Mouse (Mus musculus) hindbrain, embryonic 11.5 days (tissue): ENCODE results near the gene Htr6. TPM values are rescaled to one million over a fixed set of nuclear protein-coding genes. Genes with fewer than 3 reads are reported as not detected.

Source experiments
- ATAC-seq: fragments of 200-750 bp; cut with Nextera tagmentation; 2 replicates; pipeline ENCODE4 v1.8.0; 2017; ENCODE audit warnings: mild to moderate bottlenecking, moderate TSS enrichment, moderate library complexity; ENCODE audit not compliant: low FRiP score
- DNase-seq: peaks from one replicate; pipeline ENCODE4 v3.0.0-alpha.2; 2015; ENCODE audit warnings: low spot score
- H3K27ac ChIP-seq: fragments of 300-500 bp; sonication (generic); 2 replicates; pipeline ENCODE4 v1.5.1; 2014; ENCODE audit warnings: mild to moderate bottlenecking, low read depth, low read length
- H3K27me3 ChIP-seq: fragments of 300-500 bp; sonication (generic); 2 replicates; pipeline ENCODE4 v1.6.1; 2014; ENCODE audit warnings: mild to moderate bottlenecking, low read length, moderate library complexity, mixed read lengths; ENCODE audit not compliant: control insufficient read depth, insufficient read depth
- H3K36me3 ChIP-seq: fragments of 300-500 bp; sonication (generic); 2 replicates; pipeline ENCODE4 v1.6.1; 2014; ENCODE audit warnings: mild to moderate bottlenecking, low read length, moderate library complexity, mixed read lengths; ENCODE audit not compliant: control insufficient read depth, insufficient read depth
- H3K4me1 ChIP-seq: fragments of 300-500 bp; sonication (generic); replicated peaks from 2 replicates; pipeline ENCODE4 v1.6.1; 2014; ENCODE audit warnings: low read length, mixed read lengths; ENCODE audit not compliant: control insufficient read depth, insufficient read depth
- H3K4me2 ChIP-seq: fragments of 300-500 bp; sonication (generic); replicated peaks from 2 replicates; pipeline ENCODE4 v1.6.1; 2014; ENCODE audit warnings: mild to moderate bottlenecking, low read depth, low read length
- H3K4me3 ChIP-seq: fragments of 300-500 bp; sonication (generic); 2 replicates; pipeline ENCODE4 v1.5.1; 2014; ENCODE audit warnings: low read depth, low read length
- H3K9ac ChIP-seq: fragments of 300-500 bp; sonication (generic); 2 replicates; pipeline ENCODE4 v1.6.1; 2014; ENCODE audit warnings: low read depth, low read length
- H3K9me3 ChIP-seq: fragments of 300-500 bp; sonication (generic); 2 replicates; pipeline ENCODE4 v1.6.1; 2016; ENCODE audit warnings: low read length; ENCODE audit not compliant: control insufficient read depth
- WGBS: fragments of 180-500 bp; shearing (Covaris S2); extraction: QIAGEN DNeasy Blood & Tissue Kit; methylation state at CpG from one replicate; pipeline ENCODE4 v1.1.7; 2014; 5-methylcytosine and 5-hydroxymethylcytosine counted together
- polyA plus RNA-seq: library from polyadenylated mRNA; unstranded; fragments of >200 nt; fragmentation: Nextera tagmentation; extraction: Ambion mirVana; gene quantifications from 2 replicates; pipeline ENCODE4 v1.2.1, GENCODE M21; 2014

Gene Htr6
- polyA plus RNA-seq, 1 experiment from 2014 or later, result not detected

GRCm38 (mm10) chr4:139014793-139015192 lies 60.6 kb downstream of the Htr6 start:
- DNase-seq (no peak), ATAC-seq (no peak)
- WGBS, result 82% methylated on average over 6 of the region's 6 CpGs
- H3K4me2 ChIP-seq, result no peak overlapping the region
- no peaks in the 10 kb centered on the region for H3K36me3 ChIP-seq
- H3K9me3 ChIP-seq, result no peaks in the 10 kb centered on the region
- no peak overlapping the region for H3K9ac ChIP-seq
- no peak overlapping the region for H3K4me3 ChIP-seq
- no peak overlapping the region for H3K27ac ChIP-seq
- H3K4me1 ChIP-seq, result no peaks in the 10 kb centered on the region
- no peaks in the 10 kb centered on the region for H3K27me3 ChIP-seq

- Histone ChIP-seq H3K9me3 (no peaks in the 10 kb centered on the region), H3K4me1 (peaks cover 2% of the 10 kb centered on the region; the same call in 1 of the 2 replicates), H3K27me3 (no peaks in the 10 kb centered on the region), H3K36me3 (no peaks in the 10 kb centered on the region), H3K27ac (no peak overlapping the region), H3K4me3 (no peak overlapping the region), H3K9ac (no peak overlapping the region), H3K4me2 (no peak overlapping the region)
- DNase-seq, result no peak
- ATAC-seq, result no peak
- WGBS, result 91% methylated on average over 11 of the region's 11 CpGs
Measured at GRCm38 (mm10) chr4:139013281-139013680, 62.1 kb downstream of the Htr6 start.

- peaks cover 3% of the 10 kb centered on the region; the same call in 1 of the 2 replicates for H3K4me1 ChIP-seq
- WGBS, result 96% methylated on average over 13 of the region's 13 CpGs
- H3K9me3 ChIP-seq, result no peaks in the 10 kb centered on the region
- H3K27me3 ChIP-seq, result no peaks in the 10 kb centered on the region
- H3K4me3 ChIP-seq, result no peak overlapping the region
- no peak overlapping the region for H3K4me2 ChIP-seq
- H3K36me3 ChIP-seq, result no peaks in the 10 kb centered on the region
- no peak overlapping the region for H3K9ac ChIP-seq
- no peak for ATAC-seq
- DNase-seq, result no peak
- H3K27ac ChIP-seq, result no peak overlapping the region
Measured at GRCm38 (mm10) chr4:139011201-139011702, 64.1 kb downstream of the Htr6 start.

Other genes with a start within 250 kb of the Htr6 start
- 0.39 TPM in 1 of 2 replicates, not detected in the other for gene Pla2g5, start 212.1 kb downstream of the Htr6 start, polyA plus RNA-seq
- not detected in 2 replicates for gene Gm13030, start 201.6 kb downstream of the Htr6 start, polyA plus RNA-seq
- not detected in 2 replicates for gene Pla2g2e, start 197.6 kb downstream of the Htr6 start, polyA plus RNA-seq
- gene Otud3, start 161.6 kb downstream of the Htr6 start, polyA plus RNA-seq, result 3.1 and 3.5 TPM in 2 replicates
- gene Rnf186, start 108.5 kb downstream of the Htr6 start, polyA plus RNA-seq, result not detected in 2 replicates
- gene Tmco4, start 102.7 kb downstream of the Htr6 start, polyA plus RNA-seq, result 0.61 and 1.3 TPM in 2 replicates
- gene Nbl1, start 17.4 kb upstream of the Htr6 start, polyA plus RNA-seq, result 17.2 and 19.6 TPM in 2 replicates
- gene Minos1, start 55.5 kb upstream of the Htr6 start, polyA plus RNA-seq, result 399 TPM in 2 replicates
- 239 and 255 TPM in 2 replicates for gene Capzb, start 117.3 kb upstream of the Htr6 start, polyA plus RNA-seq
- gene Pqlc2, start 235.1 kb upstream of the Htr6 start, polyA plus RNA-seq, result 11.8 and 13.8 TPM in 2 replicates
- 64.7 and 74.0 TPM in 2 replicates for gene Akr7a5, start 235.2 kb upstream of the Htr6 start, polyA plus RNA-seq